Mouse (Mus musculus) stomach, postnatal 0 days (tissue): ENCODE measurements around the gene Gpr107. TPM values are rescaled to one million over a fixed set of nuclear protein-coding genes. Genes with fewer than 3 reads are reported as not detected.

Experiments used
- ATAC-seq: fragments of 200-750 bp; cut with Nextera tagmentation; 2 replicates; pipeline ENCODE4 v1.8.0; 2017; ENCODE audit not compliant: low FRiP score, low TSS enrichment
- DNase-seq: peaks from one replicate; pipeline ENCODE4 v3.0.0-alpha.2; 2016; ENCODE audit warnings: low spot score
- H3K27ac ChIP-seq: fragments of 300-500 bp; sonication (generic); replicated peaks from 2 replicates; pipeline ENCODE4 v1.5.1; 2014; ENCODE audit warnings: mild to moderate bottlenecking, control low read depth
- H3K27me3 ChIP-seq: fragments of 300-500 bp; sonication (generic); 2 replicates; pipeline ENCODE4 v1.6.1; 2014; ENCODE audit warnings: low read length; ENCODE audit not compliant: control insufficient read depth, insufficient read depth
- H3K36me3 ChIP-seq: fragments of 300-500 bp; sonication (generic); 2 replicates; pipeline ENCODE4 v1.6.1; 2014; ENCODE audit warnings: low read length, mixed read lengths; ENCODE audit not compliant: control insufficient read depth, insufficient read depth
- H3K4me1 ChIP-seq: fragments of 300-500 bp; sonication (generic); replicated peaks from 2 replicates; pipeline ENCODE4 v1.6.1; 2014; ENCODE audit warnings: antibody characterized with exemption; ENCODE audit not compliant: control insufficient read depth, insufficient read depth
- H3K4me2 ChIP-seq: fragments of 300-500 bp; sonication (generic); replicated peaks from 2 replicates; pipeline ENCODE4 v1.6.1; 2014; ENCODE audit warnings: low read depth, mild to moderate bottlenecking, control low read depth, moderate library complexity
- H3K4me3 ChIP-seq: fragments of 300-500 bp; sonication (generic); 2 replicates; pipeline ENCODE4 v1.5.1; 2014; ENCODE audit warnings: low read depth, low read length, control low read depth
- H3K9ac ChIP-seq: fragments of 300-500 bp; sonication (generic); 2 replicates; pipeline ENCODE4 v1.6.1; 2014; ENCODE audit warnings: mild to moderate bottlenecking, low read length, control low read depth, mixed read lengths
- H3K9me3 ChIP-seq: fragments of 300-500 bp; sonication (generic); 2 replicates; pipeline ENCODE4 v1.6.1; 2016; ENCODE audit warnings: low read length; ENCODE audit not compliant: control insufficient read depth
- CTCF ChIP-seq: IDR thresholded peaks from 2 replicates; pipeline ENCODE4 v1.5.1; 2016; ENCODE audit warnings: antibody characterized with exemption, low read depth, mild to moderate bottlenecking, moderate library complexity
- EP300 ChIP-seq: optimal IDR thresholded peaks from 2 replicates; pipeline ENCODE3; 2016; ENCODE audit warnings: antibody characterized with exemption
- WGBS: fragments of 180-500 bp; shearing (Covaris S2); extraction: QIAGEN DNeasy Blood & Tissue Kit; methylation state at CpG from one replicate; pipeline ENCODE4 v1.1.7; 2014; 5-methylcytosine and 5-hydroxymethylcytosine counted together
- polyA plus RNA-seq: library from polyadenylated mRNA; unstranded; fragments of >200 nt; fragmentation: Nextera tagmentation; extraction: Ambion mirVana; gene quantifications from 2 replicates; pipeline ENCODE4 v1.2.1, GENCODE M21; 2015

The Gpr107 gene
- polyA plus RNA-seq, 1 experiment from 2014 or later, result 23.7 TPM

- DNase-seq, result no peak
- TF ChIP-seq CTCF (no peak), EP300 (no peak)
Measured at GRCm38 (mm10) chr2:31122806-31123205, 29.3 kb upstream of the Gpr107 start.

GRCm38 (mm10) chr2:31123493-31123892 lies 28.6 kb upstream of the Gpr107 start:
- H3K4me2 ChIP-seq, result no peak overlapping the region
- 64% methylated on average over 5 of the region's 5 CpGs for WGBS
- no peak overlapping the region for H3K9ac ChIP-seq
- DNase-seq, result no peak
- no peaks in the 10 kb centered on the region for H3K27me3 ChIP-seq
- peak; percentile 65 for TF ChIP-seq EP300
- TF ChIP-seq CTCF, result no peak
- H3K4me1 ChIP-seq, result peaks cover 8% of the 10 kb centered on the region; the same call in 1 of the 2 replicates
- H3K9me3 ChIP-seq, result no peaks in the 10 kb centered on the region
- ATAC-seq, result 0 out of 2 replicates have a peak, but pooled peaks have one; percentile 18
- H3K4me3 ChIP-seq, result no peak overlapping the region
- no peaks in the 10 kb centered on the region for H3K36me3 ChIP-seq
- peak overlapping the region; percentile 73 for H3K27ac ChIP-seq

More at GRCm38 (mm10) chr2:31122806-31123205, 29.3 kb upstream of the Gpr107 start:
- no peak for ATAC-seq
- Histone ChIP-seq H3K9ac (no peak overlapping the region), H3K36me3 (no peaks in the 10 kb centered on the region), H3K4me2 (no peak overlapping the region), H3K4me3 (no peak overlapping the region), H3K27me3 (no peaks in the 10 kb centered on the region), H3K9me3 (no peaks in the 10 kb centered on the region), H3K27ac (peak overlapping the region; percentile 40), H3K4me1 (peaks cover 7% of the 10 kb centered on the region; the same call in 1 of the 2 replicates)
- 75% methylated on average over 5 of the region's 5 CpGs for WGBS

GRCm38 (mm10) chr2:31124694-31125093 lies 27.4 kb upstream of the Gpr107 start:
- no peaks in the 10 kb centered on the region for H3K9me3 ChIP-seq
- no peaks in the 10 kb centered on the region for H3K27me3 ChIP-seq
- ATAC-seq, result 0 out of 2 replicates have a peak, but pooled peaks have one; percentile 15
- peaks cover 8% of the 10 kb centered on the region; the same call in 1 of the 2 replicates for H3K4me1 ChIP-seq
- H3K9ac ChIP-seq, result 0 out of 2 replicates have a peak overlapping the region, but pooled peaks have one; percentile 14
- no peak overlapping the region for H3K4me2 ChIP-seq
- no peak for DNase-seq
- peak overlapping the region; percentile 73 for H3K27ac ChIP-seq
- no peak overlapping the region for H3K4me3 ChIP-seq
- TF ChIP-seq CTCF (no peak), EP300 (no peak)
- no peaks in the 10 kb centered on the region for H3K36me3 ChIP-seq
- WGBS, result 28% methylated on average over 2 of the region's 2 CpGs

- WGBS, result 59% methylated on average over 7 of the region's 7 CpGs
- Histone ChIP-seq H3K27ac (no peak overlapping the region; the same call in 1 of the 2 replicates), H3K27me3 (no peaks in the 10 kb centered on the region), H3K4me3 (no peak overlapping the region), H3K4me2 (no peak overlapping the region), H3K9me3 (no peaks in the 10 kb centered on the region), H3K36me3 (no peaks in the 10 kb centered on the region), H3K9ac (no peak overlapping the region), H3K4me1 (peaks cover 11% of the 10 kb centered on the region; the same call in 1 of the 2 replicates)
- DNase-seq (no peak), ATAC-seq (no peak)
- TF ChIP-seq CTCF, result no peak
- no peak for TF ChIP-seq EP300
Measured at GRCm38 (mm10) chr2:31125156-31125555, 27.0 kb upstream of the Gpr107 start.

- Histone ChIP-seq H3K9ac (no peak overlapping the region), H3K9me3 (no peaks in the 10 kb centered on the region), H3K27ac (no peak overlapping the region), H3K4me1 (peaks cover 16% of the 10 kb centered on the region), H3K4me2 (no peak overlapping the region), H3K36me3 (no peaks in the 10 kb centered on the region), H3K27me3 (no peaks in the 10 kb centered on the region), H3K4me3 (no peak overlapping the region)
- DNase-seq (no peak), ATAC-seq (no peak)
- 87% methylated on average over 9 of the region's 9 CpGs for WGBS
- no peak for TF ChIP-seq CTCF
- no peak for TF ChIP-seq EP300
Measured at GRCm38 (mm10) chr2:31126048-31126447, 26.1 kb upstream of the Gpr107 start.

GRCm38 (mm10) chr2:31127219-31127618 lies 24.9 kb upstream of the Gpr107 start:
- ATAC-seq (no peak), DNase-seq (no peak)
- Histone ChIP-seq H3K27me3 (no peaks in the 10 kb centered on the region), H3K36me3 (no peaks in the 10 kb centered on the region), H3K4me3 (no peak overlapping the region), H3K4me2 (no peak overlapping the region), H3K27ac (peak overlapping the region; percentile 71), H3K9ac (no peak overlapping the region), H3K4me1 (peaks cover 18% of the 10 kb centered on the region), H3K9me3 (no peaks in the 10 kb centered on the region)
- TF ChIP-seq CTCF, result no peak
- TF ChIP-seq EP300, result no peak
- WGBS, result 49% methylated on average over 7 of the region's 7 CpGs
